Mouse (Mus musculus) forebrain, postnatal 0 days (tissue): ENCODE measurements around the gene Prop1. TPM values are rescaled to one million over a fixed set of nuclear protein-coding genes. Genes with fewer than 3 reads are reported as not detected.

Experiments
- ATAC-seq: fragments of 200-750 bp; cut with Nextera tagmentation; 2 replicates; pipeline ENCODE4 v1.8.0; 2017; ENCODE audit warnings: mild to moderate bottlenecking, moderate library complexity
- DNase-seq: peaks from one replicate; pipeline ENCODE4 v3.0.0-alpha.2; 2015
- H3K27ac ChIP-seq: fragments of 300-500 bp; sonication (generic); 2 replicates; pipeline ENCODE4 v1.5.1; 2014; ENCODE audit warnings: low read depth, mild to moderate bottlenecking, antibody characterized with exemption, low read length, moderate library complexity, mixed read lengths
- H3K27me3 ChIP-seq: fragments of 300-500 bp; sonication (generic); 2 replicates; pipeline ENCODE4 v1.6.1; 2014; ENCODE audit warnings: mild to moderate bottlenecking, low read length, mixed read lengths; ENCODE audit not compliant: insufficient read depth
- H3K36me3 ChIP-seq: fragments of 300-500 bp; sonication (generic); 2 replicates; pipeline ENCODE4 v1.6.1; 2014; ENCODE audit warnings: mild to moderate bottlenecking, moderate library complexity; ENCODE audit not compliant: insufficient read depth
- H3K4me1 ChIP-seq: fragments of 300-500 bp; sonication (generic); 2 replicates; pipeline ENCODE4 v1.6.1; 2014; ENCODE audit warnings: antibody characterized with exemption; ENCODE audit not compliant: insufficient read depth
- H3K4me2 ChIP-seq: fragments of 300-500 bp; sonication (generic); 2 replicates; pipeline ENCODE4 v1.6.1; 2014; ENCODE audit warnings: low read depth, mild to moderate bottlenecking, moderate library complexity
- H3K4me3 ChIP-seq: fragments of 300-500 bp; sonication (generic); 2 replicates; pipeline ENCODE4 v1.5.1; 2014; ENCODE audit warnings: low read depth, low read length, mixed read lengths
- H3K9ac ChIP-seq: fragments of 300-500 bp; sonication (generic); 2 replicates; pipeline ENCODE4 v1.6.1; 2014; ENCODE audit warnings: mild to moderate bottlenecking
- H3K9me3 ChIP-seq: fragments of 300-500 bp; sonication (generic); 2 replicates; pipeline ENCODE4 v1.6.1; 2016; ENCODE audit warnings: low read length
- CTCF ChIP-seq: sonication (generic); IDR thresholded peaks from 2 replicates; pipeline ENCODE4 v1.5.1; 2016; ENCODE audit warnings: antibody characterized with exemption, control low read depth, low read depth
- WGBS: fragments of 180-500 bp; shearing (Covaris S2); extraction: QIAGEN DNeasy Blood & Tissue Kit; methylation state at CpG from one replicate; pipeline ENCODE4 v1.1.7; 2014; 5-methylcytosine and 5-hydroxymethylcytosine counted together
- polyA plus RNA-seq: library from polyadenylated mRNA; unstranded; fragments of >200 nt; fragmentation: Nextera tagmentation; extraction: Ambion mirVana; gene quantifications from 2 replicates; pipeline ENCODE4 v1.2.1, GENCODE M21; 2015
- total RNA-seq: library from RNA; depleted of rRNA; stranded (reverse); fragments of >200 nt; gene quantifications from 2 replicates; pipeline ENCODE4 v1.2.3, GENCODE M21; 2014; rRNA removed

Gene Prop1
- total RNA-seq (0.38 TPM in 1 of 2 replicates, not detected in the other), polyA plus RNA-seq (not detected in 2 replicates)

DNA sequence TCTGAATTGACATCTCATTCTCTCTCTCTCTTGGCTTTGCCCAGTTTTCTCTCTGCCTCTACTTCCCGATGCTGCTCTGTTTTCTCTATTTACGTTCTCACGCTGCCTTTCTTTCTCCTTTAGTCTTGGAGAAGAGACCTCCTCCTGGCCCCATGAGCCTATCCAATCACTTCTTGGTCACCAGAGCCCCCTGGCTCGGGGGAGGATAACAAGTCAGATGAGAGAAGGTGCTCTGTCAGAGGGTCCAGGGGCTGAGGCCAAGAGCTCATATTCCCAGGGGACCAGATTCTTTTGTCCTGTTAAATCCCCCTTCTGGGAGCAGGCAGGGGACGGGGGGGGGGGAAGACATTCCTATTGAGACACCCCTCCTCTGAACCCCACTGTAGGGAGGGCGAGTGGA is at the start of gene Prop1:
TSS of gene Prop1 (minus strand) at position 101 of the 400 bp plus-strand sequence.
- ATAC-seq (no peak), DNase-seq (no peak)
- no peaks in the 10 kb centered on the region for H3K27me3 ChIP-seq
- WGBS = 63% methylated on average over 6 of the region's 6 CpGs
- no peaks in the 10 kb centered on the region for H3K4me1 ChIP-seq
- no peaks in the 10 kb centered on the region for H3K9me3 ChIP-seq
- TF ChIP-seq CTCF = no peak
- no peaks in the 10 kb centered on the region for H3K36me3 ChIP-seq
- no peak within 1 kb of the TSS for H3K9ac ChIP-seq
- H3K4me3 ChIP-seq = no peak within 1 kb of the TSS
- H3K27ac ChIP-seq = no peak within 1 kb of the TSS
- no peak within 1 kb of the TSS for H3K4me2 ChIP-seq

- TF ChIP-seq CTCF = no peak
- no peak within 1 kb of the TSS for H3K27ac ChIP-seq
- H3K4me3 ChIP-seq = no peak within 1 kb of the TSS
- H3K9ac ChIP-seq = no peak within 1 kb of the TSS
- ATAC-seq (no peak), DNase-seq (no peak)
- no peaks in the 10 kb centered on the region for H3K27me3 ChIP-seq
- H3K36me3 ChIP-seq = no peaks in the 10 kb centered on the region
- 85% methylated on average over 5 of the region's 5 CpGs for WGBS
- no peaks in the 10 kb centered on the region for H3K9me3 ChIP-seq
- no peak within 1 kb of the TSS for H3K4me2 ChIP-seq
- no peaks in the 10 kb centered on the region for H3K4me1 ChIP-seq
Observed at GRCm38 (mm10) chr11:51003296-51003695, 49.7 kb upstream of the Prop1 start, which contains the start of gene Olfr51. Gene Olfr51 (plus strand): TSS chr11:51003596.

DNA sequence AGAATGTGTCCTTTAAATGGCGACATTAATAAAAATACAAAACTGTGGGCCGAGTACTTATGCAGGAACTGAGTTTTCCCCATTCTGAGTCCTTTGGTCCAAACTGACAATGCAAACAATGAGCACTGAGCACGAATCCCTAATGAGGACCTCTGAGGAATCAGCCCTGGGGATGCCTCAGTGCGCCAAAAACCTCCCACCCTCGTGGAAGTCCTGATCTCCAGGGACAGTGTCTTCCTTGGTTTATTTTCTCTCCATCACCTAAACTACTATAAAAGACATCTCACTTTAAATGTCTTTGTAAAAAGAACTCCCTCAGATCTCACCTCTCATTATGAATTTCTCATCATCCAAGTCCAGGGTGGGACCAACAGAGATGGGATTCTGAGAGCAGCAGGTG is 28.1 kb upstream of the Prop1 start, which contains the start of gene Olfr1377:
TSS of gene Olfr1377 (plus strand) at position 301 of the 400 bp plus-strand sequence.
- DNase-seq (no peak), ATAC-seq (no peak)
- Histone ChIP-seq H3K27ac (no peak within 1 kb of the TSS), H3K9ac (no peak within 1 kb of the TSS), H3K9me3 (no peaks in the 10 kb centered on the region), H3K27me3 (no peaks in the 10 kb centered on the region), H3K36me3 (no peaks in the 10 kb centered on the region), H3K4me3 (no peak within 1 kb of the TSS), H3K4me2 (no peak within 1 kb of the TSS), H3K4me1 (no peaks in the 10 kb centered on the region)
- TF ChIP-seq CTCF = no peak
- 59% methylated on average over 5 of the region's 5 CpGs for WGBS

DNA sequence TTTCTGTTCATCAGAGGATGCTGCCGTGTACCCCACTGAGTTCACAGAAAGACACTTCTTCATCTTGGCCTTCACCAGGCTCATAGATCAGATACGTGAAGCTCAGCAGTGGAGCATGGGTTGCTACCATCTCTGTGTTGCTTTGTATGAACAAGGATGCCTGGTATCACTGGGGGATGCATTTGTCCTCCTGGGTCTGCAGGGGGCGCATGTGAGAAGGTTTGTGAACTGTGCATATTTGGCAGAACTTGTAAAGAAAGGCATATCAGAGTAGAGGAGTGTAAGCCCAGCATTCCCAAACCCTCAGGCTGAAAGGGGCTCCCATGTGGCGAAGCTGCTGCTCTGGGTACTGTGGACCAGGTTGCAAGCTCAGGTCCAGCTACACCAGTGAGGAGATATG is 23.7 kb upstream of the Prop1 start:
- H3K9me3 ChIP-seq = no peaks in the 10 kb centered on the region

DNA sequence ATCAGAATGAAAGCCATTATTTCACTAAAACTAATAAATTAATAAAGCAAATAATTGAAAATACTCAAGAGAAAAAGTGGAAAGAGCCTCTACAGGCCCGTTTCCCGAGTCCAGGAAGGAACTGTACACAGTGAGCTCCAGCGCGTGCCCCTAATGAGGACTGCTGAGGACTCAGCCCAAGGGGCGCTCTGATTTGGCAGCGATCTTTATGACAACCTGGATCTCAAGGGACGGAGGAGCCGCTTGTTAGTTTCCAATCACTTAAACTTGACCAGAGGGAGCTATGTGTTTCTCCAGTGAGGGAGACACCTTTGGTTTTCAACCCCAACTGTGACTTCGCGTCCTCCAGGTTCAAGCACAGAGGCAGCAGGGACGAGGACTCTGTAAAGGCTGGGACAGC is 12.7 kb upstream of the Prop1 start, which contains the start of gene Olfr1378:
TSS of gene Olfr1378 (plus strand) at position 301 of the 400 bp plus-strand sequence.
- 88% methylated on average over 11 of the region's 11 CpGs for WGBS
- no peak within 1 kb of the TSS for H3K27ac ChIP-seq

More for the DNA sequence above, 23.7 kb upstream of the Prop1 start:
- Histone ChIP-seq H3K27ac (no peak overlapping the region), H3K36me3 (no peaks in the 10 kb centered on the region), H3K4me3 (no peak overlapping the region), H3K4me2 (no peak overlapping the region), H3K4me1 (no peaks in the 10 kb centered on the region), H3K9ac (no peak overlapping the region), H3K27me3 (no peaks in the 10 kb centered on the region)
- WGBS = 66% methylated on average over 4 of the region's 4 CpGs
- no peak for ATAC-seq
- no peak for TF ChIP-seq CTCF
- no peak for DNase-seq

GRCm38 (mm10) chr11:50964886-50965285 is 11.3 kb upstream of the Prop1 start:
- WGBS = 88% methylated on average over 2 of the region's 2 CpGs
- Histone ChIP-seq H3K4me2 (no peak overlapping the region), H3K9ac (no peak overlapping the region), H3K36me3 (no peaks in the 10 kb centered on the region), H3K4me3 (no peak overlapping the region), H3K27ac (no peak overlapping the region), H3K4me1 (no peaks in the 10 kb centered on the region), H3K27me3 (no peaks in the 10 kb centered on the region), H3K9me3 (no peaks in the 10 kb centered on the region)
- no peak for TF ChIP-seq CTCF
- no peak for DNase-seq
- ATAC-seq = no peak

More for the DNA sequence above, 12.7 kb upstream of the Prop1 start, which contains the start of gene Olfr1378:
- no peak for TF ChIP-seq CTCF
- DNase-seq = no peak
- H3K4me3 ChIP-seq = no peak within 1 kb of the TSS
- H3K27me3 ChIP-seq = no peaks in the 10 kb centered on the region
- no peak within 1 kb of the TSS for H3K9ac ChIP-seq
- H3K4me1 ChIP-seq = no peaks in the 10 kb centered on the region
- no peak for ATAC-seq
- H3K4me2 ChIP-seq = no peak within 1 kb of the TSS
- H3K36me3 ChIP-seq = no peaks in the 10 kb centered on the region
- no peaks in the 10 kb centered on the region for H3K9me3 ChIP-seq

GRCm38 (mm10) chr11:50952290-50952689 is 1.3 kb downstream of the Prop1 start:
- no peak for TF ChIP-seq CTCF
- H3K4me3 ChIP-seq = no peak overlapping the region
- H3K27me3 ChIP-seq = no peaks in the 10 kb centered on the region
- H3K4me1 ChIP-seq = no peaks in the 10 kb centered on the region
- no peak overlapping the region for H3K27ac ChIP-seq
- WGBS = 72% methylated on average over 14 of the region's 14 CpGs
- H3K36me3 ChIP-seq = no peaks in the 10 kb centered on the region
- H3K9me3 ChIP-seq = no peaks in the 10 kb centered on the region
- H3K9ac ChIP-seq = no peak overlapping the region
- ATAC-seq = no peak
- DNase-seq = peak; percentile 9
- H3K4me2 ChIP-seq = no peak overlapping the region

DNA sequence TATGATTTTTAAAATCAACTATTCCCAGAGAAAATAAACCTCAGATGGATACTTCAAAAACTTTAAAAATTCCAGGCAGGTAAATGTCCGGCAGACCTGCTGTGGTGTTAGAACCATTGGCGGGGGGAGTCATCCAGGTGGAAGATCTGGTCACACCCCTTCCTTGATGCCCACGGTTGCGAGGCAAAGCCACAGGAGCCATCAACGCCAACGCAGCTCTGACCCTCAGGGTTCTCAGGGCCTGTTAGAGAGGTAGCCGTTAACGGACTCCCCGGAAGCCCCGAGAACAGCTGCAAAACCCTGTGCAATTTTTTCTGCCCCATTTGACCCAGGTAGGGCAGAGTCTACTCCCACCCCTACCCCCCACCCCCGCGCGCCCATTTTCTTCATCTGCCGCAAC is 10.1 kb downstream of the Prop1 start, which contains the start of gene 4933414I15Rik:
TSS of gene 4933414I15Rik (minus strand) at position 260 of the 400 bp plus-strand sequence.
- Histone ChIP-seq H3K9me3 (no peaks in the 10 kb centered on the region), H3K9ac (no peak within 1 kb of the TSS), H3K27me3 (no peaks in the 10 kb centered on the region), H3K4me3 (no peak within 1 kb of the TSS), H3K36me3 (no peaks in the 10 kb centered on the region), H3K4me1 (no peaks in the 10 kb centered on the region), H3K4me2 (no peak within 1 kb of the TSS), H3K27ac (no peak within 1 kb of the TSS)
- no peak for TF ChIP-seq CTCF
- WGBS = 84% methylated on average over 14 of the region's 14 CpGs
- DNase-seq (no peak), ATAC-seq (no peak)
